Mouse (Mus musculus) layer of hippocampus, adult 9-10 months (tissue): Measurements from ENCODE around the gene Lysmd4.
"Not testable (repeated sequence)": the region's sequence is repeated elsewhere in the genome, so short reads cannot be mapped to it uniquely, and the experiment has no call there.

Source experiments
- DNase-seq: peaks from one replicate; pipeline ENCODE4 v3.0.0; 2022; ENCODE audit warnings: low spot score

Lysmd4 gene

DNA sequence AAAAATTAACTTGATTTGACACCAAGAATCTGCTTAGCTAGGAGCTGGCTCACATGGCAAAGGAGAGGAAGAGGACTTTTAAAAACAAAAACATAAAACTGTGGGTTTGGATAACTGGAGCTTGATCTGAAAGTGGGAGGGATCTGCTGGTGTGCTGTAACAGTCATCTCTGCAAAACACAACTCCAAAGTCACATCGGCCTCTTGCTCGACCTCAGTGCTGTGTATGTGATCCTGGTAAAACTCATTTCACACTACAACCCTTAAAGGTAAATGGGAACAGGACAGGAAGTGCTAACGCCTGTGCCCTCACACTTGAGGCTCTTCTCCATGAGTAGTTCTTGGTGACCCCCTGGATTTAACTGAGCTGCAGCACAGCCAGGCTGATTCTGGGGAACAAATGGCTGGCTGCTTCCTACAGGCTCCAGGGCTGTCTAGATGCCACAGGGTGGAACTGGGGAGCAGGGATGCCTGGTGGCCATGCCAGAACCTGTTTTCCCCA lies 8.3 kb downstream of the Lysmd4 start:
- DNase-seq = no peak

DNA sequence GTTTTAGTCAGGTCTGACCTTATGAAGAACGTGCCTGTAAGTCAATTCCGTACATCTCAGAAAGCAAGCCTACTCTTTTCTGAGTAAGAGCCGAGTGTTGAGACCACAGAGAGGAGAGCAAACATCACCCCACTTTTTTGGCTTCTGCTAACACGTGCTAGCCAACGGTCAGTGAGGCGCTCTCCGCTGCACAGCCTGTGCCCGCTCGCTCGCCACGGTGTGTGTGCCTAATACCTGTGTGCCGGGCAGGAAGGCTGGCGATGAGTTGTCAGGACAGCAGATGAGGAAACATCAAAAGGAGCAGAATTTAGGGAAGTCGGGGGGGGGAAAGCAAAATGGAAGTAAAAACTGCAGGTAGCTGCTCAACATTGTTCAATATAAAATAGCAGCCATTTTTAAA lies 10.2 kb downstream of the Lysmd4 start:
- no peak for DNase-seq

DNA sequence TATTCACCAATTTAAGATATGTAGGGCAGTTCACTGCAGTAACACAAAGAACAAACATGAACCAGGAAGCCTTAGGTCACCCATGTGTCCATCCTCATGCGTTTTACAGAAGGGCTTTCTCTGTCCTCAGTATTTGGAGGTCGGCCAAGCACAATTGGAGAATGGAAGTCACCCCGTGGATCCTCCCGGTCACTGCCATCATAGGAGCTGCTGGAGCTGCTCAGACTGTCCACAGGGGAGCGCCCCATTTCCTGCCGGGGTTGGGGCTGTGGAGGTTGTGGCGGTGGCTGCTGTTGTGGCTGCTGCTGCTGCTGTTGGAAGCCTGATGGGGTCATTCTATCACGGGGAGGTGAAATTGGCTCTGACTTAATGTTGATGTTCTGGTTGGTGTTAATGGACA lies 12.5 kb downstream of the Lysmd4 start:
- no peak for DNase-seq

DNA sequence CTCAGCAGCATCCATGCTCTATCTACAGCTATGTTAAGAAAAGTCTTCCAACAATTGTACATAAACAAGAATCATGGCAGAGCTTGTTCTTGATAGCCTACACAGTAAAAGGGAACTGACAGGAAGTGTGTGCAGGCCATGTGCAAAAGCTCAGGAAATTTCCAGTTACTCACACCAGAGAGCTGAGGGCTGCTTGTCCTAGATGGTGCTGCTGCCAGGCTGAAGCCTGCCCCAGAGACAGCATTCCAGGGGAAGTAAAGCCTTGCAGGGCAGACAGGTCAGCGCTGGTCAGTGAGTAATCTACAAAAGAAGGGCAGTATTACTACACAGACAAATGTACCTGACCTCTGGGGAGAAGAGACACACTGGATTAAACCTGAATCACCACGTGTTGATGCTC lies 14.0 kb downstream of the Lysmd4 start:
- no peak for DNase-seq

DNA sequence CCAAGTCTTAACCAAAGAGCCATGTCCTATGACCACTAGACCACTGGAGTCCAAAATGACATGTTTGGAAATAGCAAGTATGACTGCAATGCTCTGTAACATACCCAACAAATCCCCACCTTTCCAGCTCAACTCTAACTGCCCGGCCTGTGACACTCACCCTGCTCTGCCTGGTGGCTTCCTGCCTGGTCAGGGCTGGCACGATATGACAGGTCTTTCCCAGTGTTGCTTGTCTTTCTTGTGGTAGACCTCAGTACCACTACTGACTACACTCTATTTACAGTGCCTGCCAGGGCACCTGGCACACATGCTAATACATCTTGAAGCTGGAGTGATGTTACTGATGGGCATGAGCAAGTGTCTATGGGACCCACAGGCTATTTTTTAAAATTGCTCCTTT lies 15.4 kb downstream of the Lysmd4 start:
- no peak for DNase-seq

DNA sequence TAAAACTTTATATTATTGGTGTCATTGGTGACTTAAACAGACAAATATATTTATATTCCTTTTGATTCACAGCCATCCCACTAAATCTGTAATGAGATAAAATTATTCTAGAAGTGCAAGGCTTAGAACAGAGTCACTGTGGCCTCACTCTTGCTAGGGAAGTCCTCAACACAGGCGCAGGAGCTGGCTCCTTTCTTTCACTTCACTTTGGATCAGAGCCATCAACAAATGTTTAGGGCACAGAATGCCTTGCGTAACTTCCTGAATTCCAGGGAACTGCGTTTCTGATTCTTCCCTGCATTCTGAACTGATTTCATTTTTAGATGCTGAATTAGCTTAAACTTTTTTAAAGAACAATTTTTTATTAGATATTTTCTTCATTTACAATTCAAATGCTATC lies 19.6 kb downstream of the Lysmd4 start:
- DNase-seq = no peak

DNA sequence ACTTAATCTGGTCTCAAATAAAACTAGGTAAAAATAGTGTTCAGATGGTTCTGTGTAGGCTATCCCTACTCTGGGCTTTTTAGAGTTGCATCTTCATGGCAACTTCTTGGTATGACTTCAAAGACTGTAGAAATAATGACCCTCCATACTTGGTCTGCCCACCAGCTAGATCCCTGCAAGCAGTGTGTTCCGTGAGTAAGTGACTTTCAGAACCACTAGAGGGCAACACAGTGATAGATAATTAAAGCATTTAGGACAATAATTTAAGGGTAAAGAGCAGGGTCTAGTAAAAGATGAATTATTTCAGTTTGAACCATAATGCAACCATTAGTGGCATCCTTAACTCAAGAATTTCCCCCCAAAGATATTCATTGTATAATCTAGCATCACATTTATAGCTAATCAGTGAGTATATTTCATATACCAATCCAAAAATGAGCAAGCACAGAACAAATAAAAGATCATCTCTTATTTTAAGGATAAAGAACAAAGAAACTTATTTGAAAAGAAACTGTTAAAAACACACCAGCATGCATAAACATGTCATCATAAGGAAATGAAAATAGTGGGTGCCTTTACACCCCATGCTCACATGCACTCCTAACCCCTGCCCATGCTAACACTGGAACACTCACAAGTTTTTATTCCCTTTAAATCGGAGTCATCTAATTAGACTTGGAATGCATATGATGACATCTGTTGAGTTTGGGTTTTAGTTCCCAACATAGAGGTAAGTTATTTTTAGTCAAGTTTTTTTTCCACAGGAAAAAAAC lies 21.0 kb downstream of the Lysmd4 start:
- DNase-seq = peak; percentile 67

DNA sequence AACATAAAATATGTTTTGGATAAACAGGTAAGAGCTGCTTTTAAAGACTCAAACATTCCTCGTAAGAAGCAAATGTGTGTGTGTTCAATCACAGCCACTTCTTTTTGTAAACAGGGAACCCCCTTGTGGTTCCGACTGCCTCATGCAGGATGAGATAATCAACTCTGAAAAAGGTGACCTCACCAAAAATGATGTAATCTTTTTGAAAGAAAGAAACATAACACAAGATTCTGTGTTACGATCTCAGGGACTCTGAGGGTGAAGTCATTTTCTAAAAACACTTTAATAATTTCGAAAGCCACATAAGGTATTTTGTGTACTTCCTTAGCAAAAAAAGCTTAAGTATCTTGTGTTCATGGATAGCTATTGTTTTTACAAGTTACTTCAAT lies 21.5 kb downstream of the Lysmd4 start:
- DNase-seq = no peak

DNA sequence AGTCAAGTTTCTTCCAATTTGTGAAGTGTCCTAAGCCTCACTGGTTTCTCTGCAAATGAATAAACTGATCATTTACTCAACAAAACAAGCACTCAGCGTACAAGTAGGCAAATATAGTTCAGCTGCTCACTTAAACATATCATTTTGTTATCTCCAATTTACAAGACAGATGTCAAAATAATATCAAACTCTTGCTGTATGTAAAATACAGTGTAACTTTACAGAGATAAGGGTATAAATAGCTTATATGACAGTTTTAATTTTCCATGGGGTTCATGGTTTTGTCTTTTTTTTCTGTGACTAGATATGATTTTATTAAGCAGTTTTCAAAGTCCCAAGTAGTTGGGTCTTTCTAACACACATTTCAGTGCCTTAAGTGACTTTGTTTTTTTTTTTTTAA lies 22.9 kb downstream of the Lysmd4 start:
- no peak for DNase-seq

DNA sequence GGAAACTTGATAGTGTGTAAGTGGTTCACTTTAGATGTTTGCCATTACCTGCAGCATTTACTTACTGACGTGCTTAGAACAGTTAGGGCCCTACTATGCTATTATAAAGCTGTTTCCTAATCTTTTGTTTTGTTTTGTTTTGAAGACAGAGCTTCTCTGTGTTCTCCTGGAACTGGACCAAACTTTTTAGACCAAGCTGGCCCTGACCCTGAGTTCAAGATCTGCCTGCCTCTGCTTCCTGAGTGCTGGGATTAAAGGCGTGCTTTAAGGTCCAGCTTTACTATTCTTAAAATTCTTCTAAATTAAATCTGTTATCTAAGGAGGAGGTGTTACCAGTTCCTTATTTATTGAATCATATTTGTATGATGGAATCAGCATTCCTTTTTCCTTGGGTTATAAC lies 23.7 kb downstream of the Lysmd4 start:
- no peak for DNase-seq

DNA sequence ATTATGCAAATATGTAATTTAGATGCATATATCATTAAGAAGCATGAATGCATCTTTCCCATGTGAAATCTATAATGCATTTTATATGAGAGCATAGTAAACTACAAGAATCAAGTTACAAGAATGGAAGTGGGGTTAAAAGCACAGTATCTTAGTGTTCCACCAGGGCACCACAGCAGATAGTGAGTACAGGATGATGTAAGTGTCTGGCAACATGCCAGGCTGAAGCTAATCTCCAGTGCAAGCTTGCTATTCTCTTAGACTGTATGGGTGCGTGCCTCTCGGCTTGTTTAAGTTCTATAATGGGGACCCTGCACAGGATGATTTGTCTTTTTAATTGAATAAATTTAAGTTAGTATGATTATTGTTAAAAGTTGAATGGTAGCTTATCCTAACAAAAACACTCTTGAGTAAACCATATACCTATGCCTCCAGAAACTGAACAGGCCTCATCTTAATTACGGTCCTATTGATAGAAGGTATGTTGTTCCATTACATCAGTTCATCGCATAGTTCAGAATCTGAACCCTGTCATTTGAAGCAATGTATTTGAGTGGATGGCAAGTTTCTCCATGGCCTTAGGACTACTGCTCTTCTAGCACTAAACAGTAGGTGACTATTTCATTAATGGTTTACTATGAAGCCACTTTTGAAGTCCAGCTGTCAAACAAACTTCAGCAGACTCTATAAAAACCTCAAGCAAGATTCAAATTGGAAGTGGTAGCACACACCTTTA lies 37.7 kb downstream of the Lysmd4 start:
- DNase-seq = peak; percentile 33

DNA sequence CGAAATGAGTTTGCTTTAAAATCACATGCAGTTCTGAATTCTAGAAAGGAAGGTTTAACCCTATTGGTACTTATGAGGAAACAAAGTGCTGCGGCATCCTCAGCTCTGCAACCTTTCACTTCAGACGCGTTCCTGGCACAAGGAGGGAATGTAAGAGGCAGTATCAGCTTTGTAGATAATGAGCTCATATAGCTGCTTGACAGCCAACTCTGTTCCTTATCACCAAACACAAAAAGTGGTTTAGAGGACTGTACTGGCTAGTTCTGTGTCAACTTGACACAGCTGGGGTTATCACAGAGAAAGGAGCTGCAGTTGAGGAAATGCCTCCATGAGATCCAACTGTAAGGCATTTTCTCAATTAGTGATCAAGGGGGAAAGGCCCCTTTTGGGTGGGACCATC lies 48.1 kb downstream of the Lysmd4 start:
- DNase-seq = not testable (repeated sequence)

DNA sequence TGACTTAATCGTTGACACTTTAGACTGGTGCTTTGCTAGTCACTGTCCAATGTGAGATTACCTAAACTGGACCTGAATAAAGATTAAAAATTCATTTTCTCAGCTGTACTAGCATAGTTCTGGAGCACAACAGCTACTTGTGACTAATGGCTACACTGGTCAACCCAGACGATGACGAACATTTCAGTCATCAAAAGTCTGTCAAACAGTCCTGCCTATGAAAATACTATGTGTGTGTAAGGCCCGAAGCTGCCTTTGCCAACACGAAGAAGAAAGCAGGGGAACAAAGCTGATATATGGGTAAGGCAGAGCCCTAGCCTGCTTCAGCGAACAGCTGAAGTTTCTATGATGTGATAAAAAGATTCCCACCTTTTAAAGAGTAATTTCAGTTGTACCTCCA lies 61.2 kb downstream of the Lysmd4 start:
- DNase-seq = no peak

DNA sequence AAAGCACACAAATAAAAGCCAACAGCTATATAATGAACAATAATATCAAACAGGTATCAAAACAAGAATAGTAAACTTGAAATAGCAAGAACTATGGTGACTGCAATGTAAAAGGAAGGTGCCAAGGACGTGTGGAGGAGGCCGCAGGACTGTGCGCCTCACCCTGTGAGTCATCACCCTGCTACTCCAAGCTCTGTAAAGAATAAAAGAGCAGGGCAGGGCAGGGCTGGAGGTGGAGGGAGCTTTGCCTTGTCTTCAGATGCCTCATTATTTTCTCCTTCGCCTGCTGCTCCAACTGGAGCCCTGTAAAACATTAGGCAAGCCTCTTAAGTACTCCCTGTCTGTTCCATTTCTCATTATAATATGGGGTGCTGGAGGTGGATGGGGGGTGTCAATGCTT lies 65.1 kb downstream of the Lysmd4 start:
- no peak for DNase-seq

DNA sequence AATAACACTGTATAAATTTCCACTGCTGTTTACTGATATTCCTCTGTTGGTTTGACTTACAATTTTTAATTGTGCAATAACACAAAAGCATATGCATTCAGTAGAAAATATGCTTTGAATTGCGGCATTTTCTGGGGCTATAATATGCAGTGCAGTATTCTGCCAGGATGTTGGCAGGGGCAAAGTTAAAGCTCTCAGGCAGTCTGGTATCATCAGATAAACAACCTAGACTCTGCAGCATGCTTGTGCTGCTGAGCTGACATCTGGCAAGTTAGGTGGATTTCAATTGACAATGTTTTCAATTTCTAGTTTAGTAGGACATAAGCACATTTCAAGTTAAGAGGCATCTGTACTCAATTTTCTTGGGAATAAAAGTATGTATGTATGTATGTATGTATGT lies 69.0 kb downstream of the Lysmd4 start:
- no peak for DNase-seq

DNA sequence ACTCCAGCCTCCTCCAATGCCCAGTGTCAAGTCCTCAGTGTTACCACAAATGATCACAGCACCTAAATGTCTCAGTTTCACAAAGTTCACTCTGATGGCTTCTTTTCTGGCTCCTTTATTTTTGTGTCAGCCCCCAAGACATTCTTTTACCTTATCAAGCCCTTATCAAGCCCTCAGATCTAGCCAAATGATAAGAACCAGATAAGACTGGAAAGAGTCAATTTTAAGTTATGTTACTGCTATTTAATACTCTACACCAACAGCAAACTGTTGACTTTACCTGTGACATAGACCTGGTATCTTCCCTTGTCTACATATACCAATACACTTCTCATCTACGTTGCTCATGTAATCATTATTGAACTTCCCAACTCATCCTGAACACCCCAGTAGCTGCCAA lies 74.1 kb downstream of the Lysmd4 start:
- DNase-seq = no peak

DNA sequence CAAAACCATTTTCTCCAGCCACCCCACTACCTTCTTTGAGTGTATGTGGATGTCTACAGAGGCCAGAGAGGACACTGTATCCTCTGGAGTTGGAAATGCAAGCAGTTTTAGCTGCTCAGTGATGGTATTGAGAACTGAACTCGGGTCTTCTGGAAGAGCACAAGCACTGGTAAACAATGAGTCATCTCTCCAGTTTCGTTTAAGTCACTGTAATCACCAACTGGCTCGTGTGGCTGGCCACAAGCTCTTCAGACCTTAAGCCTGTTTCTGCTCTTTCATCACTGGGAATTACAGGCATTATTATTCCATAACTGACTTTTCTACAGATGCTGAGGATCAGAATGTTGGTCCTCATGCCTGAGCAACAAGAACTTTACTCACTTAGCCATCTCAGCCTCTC lies 82.6 kb downstream of the Lysmd4 start:
- DNase-seq = no peak

DNA sequence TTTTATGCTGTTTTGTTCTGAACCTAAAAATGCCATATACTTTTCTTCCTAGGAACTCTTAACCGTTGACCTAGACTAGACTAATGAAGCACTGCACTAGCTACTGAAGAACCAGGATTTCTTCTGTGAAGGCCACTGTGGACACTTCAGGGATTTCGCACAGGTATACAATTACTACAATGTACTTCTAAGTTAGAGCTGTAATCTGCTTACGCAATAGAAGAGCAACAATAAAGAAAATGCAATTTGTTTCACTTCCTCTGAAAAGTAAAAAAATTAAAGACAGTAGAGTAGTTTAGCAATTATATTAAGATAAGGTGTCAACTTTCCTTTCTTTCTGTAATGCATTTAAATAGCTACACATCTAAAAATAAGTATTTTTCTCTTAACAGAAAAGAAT lies 84.7 kb downstream of the Lysmd4 start:
- no peak for DNase-seq

DNA sequence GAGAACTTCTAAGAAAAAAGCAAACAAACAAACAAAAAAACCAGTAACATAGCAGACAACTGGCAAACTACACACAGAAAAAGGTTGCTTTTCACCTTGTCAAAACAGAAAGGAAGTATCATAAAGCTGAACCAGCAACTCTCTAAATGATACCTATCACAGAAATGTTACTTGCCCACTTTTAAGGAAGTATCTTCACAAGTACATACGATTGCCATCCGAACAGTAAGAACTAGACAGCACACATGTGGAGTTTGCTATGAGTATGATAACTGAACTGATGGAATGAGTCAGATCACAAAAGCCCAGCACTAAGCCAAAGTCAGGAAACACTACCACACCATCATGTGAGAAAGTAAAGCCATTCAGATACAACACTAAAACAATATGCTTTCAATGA lies 85.8 kb downstream of the Lysmd4 start:
- DNase-seq = no peak

DNA sequence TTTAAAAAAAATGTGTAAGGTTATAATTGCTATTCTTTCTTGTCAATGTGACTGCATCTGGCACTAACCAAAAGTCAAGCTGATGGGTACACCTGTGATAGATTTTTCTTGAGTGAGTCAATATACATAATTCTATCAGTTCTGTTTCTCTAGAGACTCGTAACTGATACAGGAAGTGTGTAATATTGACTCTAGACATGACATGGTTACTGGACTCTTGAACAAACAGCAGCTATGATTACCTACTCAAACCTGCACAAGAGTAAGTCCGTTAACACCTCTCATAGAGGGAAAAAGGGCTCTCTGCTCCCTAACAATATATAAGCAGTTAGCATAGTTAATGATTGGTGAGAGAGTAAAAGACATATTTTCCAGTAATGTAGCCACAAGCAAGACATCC lies 87.8 kb downstream of the Lysmd4 start:
- no peak for DNase-seq

DNA sequence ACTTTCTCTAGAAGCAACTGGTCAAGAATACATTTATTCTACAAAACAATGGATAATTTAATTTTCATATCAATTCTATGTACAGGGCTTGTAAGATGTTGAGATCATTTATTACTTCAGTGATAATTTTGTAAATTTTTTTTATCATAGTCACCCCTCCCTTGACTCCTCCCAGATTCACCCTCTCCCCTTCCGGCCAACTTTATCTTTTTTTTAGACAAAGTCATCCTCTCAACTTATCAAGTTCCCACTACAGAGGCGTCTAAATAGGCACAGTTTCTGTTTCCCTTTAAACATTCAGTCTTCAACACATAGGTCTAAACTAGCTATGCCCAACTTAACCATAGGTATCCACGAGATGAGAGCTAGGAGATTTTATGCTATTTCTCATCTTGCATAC lies 90.9 kb downstream of the Lysmd4 start:
- DNase-seq = no peak

DNA sequence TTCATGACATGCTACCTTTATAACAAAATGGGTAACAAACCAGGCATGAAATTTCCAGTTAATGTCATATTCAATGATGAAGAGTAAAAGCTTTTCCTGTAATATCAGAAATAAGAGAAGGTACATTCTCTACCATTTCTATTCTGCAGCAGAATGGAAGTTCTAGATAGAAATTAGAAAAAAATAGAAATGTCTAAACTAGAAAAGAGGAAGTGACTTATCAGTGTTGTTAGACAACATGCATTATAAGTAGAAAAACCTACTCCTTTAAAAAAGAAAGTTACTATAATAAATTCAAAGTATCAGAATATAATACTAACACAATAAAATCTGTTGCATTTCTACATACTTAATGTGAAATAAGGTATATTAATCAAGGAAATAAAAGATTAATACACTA lies 96.4 kb downstream of the Lysmd4 start:
- no peak for DNase-seq

DNA sequence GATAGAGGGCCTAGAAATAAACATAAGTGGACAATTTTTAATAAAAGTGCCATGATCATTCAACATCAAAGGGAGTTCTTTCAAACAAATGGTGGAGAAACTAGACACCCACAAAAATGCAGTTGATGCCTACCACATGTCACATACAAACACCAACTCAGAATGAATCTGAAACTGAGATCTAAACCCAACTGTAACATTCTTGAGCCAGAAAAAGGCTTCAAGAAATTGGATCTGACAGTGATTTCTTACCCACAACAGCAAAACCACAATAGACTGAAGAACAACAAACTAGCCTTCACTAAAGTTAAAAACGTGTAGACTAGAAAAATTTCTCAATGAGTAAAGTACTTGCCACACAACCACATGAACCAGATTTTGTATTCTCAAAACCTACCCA lies 98.0 kb downstream of the Lysmd4 start:
- no peak for DNase-seq
